Mouse (Mus musculus) ovary, postnatal 14 days (tissue): ENCODE data around the gene Metap1d.

Experiments
- DNase-seq: peaks from one replicate; pipeline ENCODE4 v3.0.0; 2022; ENCODE audit warnings: low spot score

Gene Metap1d

DNA sequence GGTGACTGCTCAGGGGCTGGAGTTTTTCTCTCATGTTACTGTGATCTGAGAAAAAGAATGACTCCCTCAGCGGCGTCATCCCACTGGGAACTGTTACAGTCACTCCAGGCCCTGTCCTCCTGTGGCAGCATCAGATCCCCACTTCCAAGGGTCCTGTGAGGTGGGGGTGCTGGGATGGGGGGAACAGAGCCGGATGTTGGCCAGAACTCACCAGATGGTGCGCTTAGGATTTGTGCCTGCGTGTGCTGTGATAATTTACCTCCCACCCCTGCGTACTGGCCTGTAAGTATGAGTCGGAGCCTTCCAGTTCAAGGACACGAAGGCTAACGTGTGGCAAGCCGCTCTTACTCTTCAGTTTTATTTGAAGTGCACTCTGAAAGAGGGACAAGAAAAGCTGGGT, 22.2 kb downstream of the Metap1d start:
- DNase-seq: no peak

DNA sequence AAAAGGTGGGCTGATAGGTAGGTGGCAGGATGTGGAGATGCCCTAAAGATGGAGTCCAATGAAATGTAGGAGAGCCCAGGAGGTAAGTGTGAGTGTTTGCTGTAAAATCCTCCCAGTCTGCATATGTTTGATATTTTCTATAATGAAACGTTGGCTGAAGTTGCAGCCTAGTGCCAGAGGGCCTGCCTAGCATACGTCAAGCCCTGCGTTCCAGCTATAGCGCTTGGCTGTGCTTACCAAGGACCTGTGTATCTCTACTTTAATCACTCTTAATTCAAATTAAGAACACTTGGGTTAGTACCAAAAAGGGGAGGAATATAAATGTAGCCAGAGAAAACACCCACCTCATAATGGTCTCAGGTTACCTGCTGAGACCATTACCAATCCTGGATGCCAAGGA, 22.7 kb downstream of the Metap1d start:
- DNase-seq: no peak

DNA sequence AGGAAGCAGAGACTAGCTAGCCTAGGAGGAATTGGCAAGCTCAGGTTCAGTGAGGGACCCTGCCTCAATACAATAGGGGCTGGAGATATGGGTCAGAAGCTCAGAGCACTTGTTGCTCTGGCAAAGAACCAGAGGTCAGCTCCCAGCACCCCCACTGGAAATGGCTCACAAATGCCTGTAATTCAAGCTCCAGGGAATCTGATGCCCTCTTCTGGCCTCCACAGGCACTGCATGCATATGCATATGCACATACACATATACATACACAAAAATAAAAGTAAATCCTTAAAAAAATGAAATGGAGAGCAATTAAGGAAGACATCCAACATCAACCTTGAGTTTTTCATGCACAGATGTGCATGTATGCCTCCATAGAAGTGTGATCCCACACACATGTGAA, 24.7 kb downstream of the Metap1d start:
- DNase-seq: no peak

DNA sequence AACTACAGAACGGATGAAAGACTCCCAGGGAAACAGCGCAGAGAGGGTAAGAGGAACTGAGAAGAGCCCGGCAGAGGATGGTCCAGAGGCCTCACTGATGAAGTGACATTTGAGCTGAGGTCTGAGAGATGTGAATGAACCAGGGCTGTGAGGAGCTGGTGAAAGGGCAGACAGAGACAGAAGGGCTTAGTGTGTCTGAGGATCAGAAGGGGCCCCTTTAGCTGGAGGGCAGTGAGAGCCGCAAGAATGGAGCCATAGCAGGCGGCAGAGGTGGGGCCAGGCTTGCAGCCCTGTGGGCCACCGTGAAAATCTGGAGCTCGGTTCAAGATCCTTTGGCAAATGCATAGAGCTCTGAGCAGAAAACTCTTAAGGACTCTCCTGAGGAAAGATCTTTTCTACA, 26.8 kb downstream of the Metap1d start:
- no peak for DNase-seq

GRCm38 (mm10) chr2:71481825-71482224, 28.7 kb downstream of the Metap1d start:
- no peak for DNase-seq

- DNase-seq: no peak
Measured at GRCm38 (mm10) chr2:71483046-71483716, 30.1 kb downstream of the Metap1d start.

DNA sequence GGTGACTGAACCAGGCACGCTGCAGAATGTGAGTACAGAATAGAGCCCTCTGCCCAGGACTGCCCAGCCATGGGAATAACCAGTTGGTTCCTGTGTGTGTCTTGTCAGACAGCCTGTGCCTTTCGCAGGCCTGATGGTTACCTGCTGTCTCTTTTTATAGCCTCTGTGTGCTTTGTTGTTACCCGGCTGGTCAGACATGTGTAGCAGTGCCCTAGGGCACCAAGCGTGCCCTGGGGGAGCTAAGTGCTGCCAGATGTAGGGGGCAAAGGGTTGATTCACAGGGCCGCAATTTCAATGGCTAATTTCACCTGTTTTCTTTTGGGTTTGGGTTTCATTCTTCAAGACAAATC, 30.6 kb downstream of the Metap1d start:
- no peak for DNase-seq

- DNase-seq: no peak
Measured at GRCm38 (mm10) chr2:71491295-71491694, 38.2 kb downstream of the Metap1d start.

- no peak for DNase-seq
Measured at GRCm38 (mm10) chr2:71493161-71493683, 40.1 kb downstream of the Metap1d start.

- DNase-seq: no peak
Measured at GRCm38 (mm10) chr2:71494503-71494902, 41.4 kb downstream of the Metap1d start.

DNA sequence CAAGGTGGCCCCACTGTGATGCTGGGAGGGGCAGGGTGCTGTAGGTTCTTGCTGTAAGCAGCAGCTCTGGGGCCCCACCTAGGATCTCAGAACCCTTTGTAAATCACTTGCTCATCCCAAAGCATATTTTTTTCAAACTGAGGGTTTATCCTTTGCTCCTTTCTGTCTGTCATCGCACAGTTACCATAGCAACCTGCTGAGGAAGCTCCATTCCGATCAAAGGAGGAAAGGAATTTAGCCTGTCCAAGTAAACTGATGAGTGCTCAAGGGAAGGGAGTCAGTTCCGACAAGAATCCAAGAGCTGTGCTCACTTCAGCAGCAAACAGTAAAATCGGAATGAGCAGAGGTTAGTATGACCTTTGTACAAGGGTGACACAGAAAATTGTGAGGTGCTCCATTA, 41.9 kb downstream of the Metap1d start:
- DNase-seq: no peak

GRCm38 (mm10) chr2:71497175-71497574, 44.1 kb downstream of the Metap1d start:
- DNase-seq: no peak

DNA sequence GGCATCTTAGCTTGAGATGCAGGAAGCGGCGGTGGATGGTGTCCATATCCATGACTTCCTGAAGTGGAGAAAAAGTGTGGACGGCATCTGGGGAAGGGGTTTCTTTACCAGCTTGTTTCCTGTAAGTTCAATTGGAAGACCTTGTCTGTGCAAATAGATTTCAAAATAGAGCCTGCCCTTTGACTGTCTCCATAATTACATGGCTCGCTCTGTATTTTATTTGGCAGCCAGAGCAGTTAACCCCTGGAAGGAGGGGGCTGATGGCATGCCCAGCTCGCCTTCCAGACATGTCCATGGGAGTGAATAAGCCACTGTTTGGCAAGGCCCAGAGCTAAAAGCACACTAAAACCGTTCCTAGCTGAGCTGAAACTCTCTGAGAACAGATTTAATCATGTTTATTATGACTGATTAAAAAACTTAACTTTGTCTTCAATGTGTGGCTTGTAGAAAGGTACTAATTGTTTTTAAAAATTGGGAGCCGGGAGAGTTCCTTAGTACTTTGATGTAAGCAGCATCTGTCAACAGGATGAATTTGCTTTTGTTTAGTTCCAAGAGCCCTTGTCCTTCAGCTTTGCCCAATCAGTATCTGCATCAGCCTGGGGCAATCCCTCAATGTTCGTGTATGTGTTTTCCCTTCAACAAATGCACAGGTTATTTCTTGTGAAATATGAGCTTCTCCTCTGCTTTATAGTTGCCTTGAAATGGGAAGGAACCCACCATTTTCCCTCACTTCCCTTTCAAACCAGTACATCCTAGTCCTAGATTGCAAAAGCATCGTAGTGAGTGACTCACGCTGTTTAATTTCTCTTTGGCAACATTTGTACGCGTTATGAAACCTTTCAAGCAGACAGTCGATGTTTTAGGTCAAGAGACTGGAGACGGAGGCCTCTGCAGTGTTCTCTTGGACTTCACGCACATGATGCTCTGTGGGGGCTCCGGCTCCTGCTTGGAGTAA, 46.5 kb downstream of the Metap1d start:
- DNase-seq: no peak

DNA sequence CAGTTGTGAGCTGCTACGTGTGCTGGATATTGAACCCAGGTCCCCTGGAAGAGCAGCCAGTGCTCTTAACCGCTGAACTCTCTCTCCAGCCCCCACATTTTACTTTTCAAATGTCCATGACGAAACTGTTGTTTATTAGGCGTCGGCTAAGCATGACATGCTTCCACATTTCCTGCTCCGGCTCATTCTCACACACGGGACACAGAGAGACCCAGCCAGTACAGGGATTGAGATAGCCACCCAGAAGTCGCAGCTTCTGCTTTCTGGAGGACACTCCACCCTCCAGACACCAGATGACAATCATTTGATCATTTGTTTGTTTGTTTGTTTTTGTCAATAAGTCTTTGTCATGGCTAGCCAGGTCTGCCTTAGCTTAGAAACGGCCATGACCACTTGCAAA, 51.8 kb downstream of the Metap1d start:
- DNase-seq: no peak

DNA sequence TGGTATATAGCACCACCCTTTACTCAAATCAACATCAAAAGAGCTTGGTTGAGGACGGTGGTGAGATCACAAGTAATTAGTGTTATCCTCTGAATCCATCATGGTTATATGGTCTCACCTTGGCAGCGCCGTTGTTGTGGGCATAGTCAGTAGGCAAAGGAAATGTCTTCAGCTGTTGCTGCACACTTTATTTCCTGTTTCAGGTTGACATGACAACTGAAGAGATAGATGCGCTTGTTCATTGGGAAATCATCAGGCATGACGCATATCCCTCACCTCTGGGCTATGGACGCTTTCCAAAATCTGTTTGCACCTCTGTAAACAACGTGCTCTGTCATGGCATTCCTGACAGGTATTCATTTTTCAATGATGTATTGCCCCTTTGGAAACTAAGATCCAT, 58.1 kb downstream of the Metap1d start:
- DNase-seq: no peak

DNA sequence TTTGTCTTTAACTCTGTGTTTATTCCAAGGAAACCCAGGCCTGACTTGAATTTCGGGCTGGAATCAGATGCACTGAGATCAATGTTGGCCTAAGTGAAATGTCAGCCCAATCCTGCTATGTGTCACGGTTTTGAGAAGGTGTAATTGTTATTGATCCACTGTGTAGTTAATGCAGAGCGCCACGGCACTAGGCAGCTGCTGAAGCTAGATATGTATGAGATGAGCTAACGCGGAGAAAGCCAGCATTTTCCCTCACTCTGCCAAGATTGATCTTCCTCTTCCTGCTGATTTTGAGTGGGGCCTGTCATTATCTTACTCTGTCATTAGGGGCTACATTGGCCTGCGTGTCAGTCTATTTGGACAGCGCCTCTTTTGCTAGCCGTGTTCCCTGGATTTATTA, 59.2 kb downstream of the Metap1d start:
- no peak for DNase-seq

- no peak for DNase-seq
Measured at GRCm38 (mm10) chr2:71516995-71517394, 63.9 kb downstream of the Metap1d start.

DNA sequence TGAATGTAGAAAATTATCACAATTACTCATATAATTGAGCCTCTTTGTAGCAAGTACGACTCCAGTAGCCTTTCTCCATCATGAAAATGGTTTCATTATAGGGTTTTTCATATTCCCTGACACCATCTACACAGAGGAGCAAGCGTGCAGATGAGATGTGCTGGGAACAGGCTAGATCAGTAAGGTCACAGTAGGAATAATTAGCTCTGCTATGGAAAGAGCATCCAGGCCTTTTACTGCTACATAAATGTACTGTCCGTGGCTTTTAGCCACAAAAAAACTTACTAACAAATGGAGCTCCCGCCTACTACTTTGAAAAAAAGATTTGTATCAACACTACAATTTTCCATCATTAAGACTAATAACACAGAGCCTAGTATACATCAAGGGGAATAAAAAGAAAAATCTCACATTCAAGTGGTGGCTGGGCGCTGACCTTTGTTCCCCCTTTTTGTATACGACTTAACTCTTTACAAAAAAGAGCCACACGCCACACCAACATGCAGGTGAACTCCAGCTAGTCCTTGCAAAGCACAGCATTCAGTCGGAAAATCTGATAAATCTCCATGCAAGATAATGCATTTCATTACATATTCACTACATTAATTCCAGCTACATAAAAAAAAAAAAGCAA, 64.5 kb downstream of the Metap1d start:
- DNase-seq: no peak

DNA sequence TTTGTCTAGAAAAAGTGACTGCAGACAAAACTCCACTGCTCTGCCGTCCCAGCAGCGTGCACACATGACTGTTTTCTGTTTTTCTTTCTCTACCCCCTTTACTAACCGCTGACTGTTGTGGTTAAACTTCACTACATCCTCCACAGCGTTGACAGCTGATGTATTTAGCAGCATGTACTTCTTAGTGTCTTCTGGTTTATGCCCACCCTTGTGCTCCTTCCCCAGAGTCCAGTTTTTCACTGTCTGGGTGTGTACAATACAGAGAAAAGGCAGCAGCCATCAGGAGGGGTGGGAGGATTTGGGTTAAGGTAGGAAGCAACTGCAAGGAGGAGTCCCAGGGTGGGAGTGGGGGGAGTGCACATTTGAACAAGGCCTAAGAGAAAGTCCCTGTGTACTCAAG, 69.8 kb downstream of the Metap1d start:
- DNase-seq: no peak

- no peak for DNase-seq
Measured at GRCm38 (mm10) chr2:71523431-71523830, 70.4 kb downstream of the Metap1d start.

GRCm38 (mm10) chr2:71524763-71525162, 71.7 kb downstream of the Metap1d start:
- DNase-seq: no peak

GRCm38 (mm10) chr2:71526595-71527322, 73.7 kb downstream of the Metap1d start:
- DNase-seq: no peak
